Mouse (Mus musculus) bone marrow, adult 2 months (tissue): ENCODE measurements around the gene Pip4k2a.

Experiments used
- CTCF ChIP-seq: fragments of 200-500 bp; IDR thresholded peaks from 2 replicates; pipeline ENCODE4 v1.5.1; 2011; ENCODE audit warnings: low read length, control low read depth; ENCODE audit not compliant: control insufficient read depth, insufficient read depth
- POLR2A ChIP-seq: fragments of 200-500 bp; IDR thresholded peaks from 2 replicates; pipeline ENCODE4 v1.6.1; 2011; ENCODE audit warnings: low read depth, mild to moderate bottlenecking, control low read depth, low read length, borderline replicate concordance; ENCODE audit not compliant: control insufficient read depth

DNA sequence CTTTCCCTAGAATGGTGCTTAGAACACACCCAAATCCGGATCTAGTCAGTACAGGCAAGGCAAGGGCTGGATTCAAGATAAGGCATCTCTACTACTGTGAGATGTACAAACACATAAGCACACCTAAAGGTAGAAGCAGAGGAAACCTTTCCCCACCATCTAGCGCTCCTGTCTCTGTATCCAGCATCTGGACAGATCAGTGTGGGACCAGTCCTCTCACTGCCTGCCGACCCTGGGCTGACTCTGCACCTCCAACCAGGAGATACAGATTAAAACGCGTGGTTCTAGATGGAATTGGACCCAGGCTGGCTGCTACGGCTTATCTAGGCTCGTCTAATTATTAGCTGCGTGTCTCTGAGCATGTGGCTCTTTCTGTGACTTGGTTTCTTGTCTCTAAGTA is 142.7 kb downstream of the Pip4k2a start:
- TF ChIP-seq CTCF (no peak), POLR2A (no peak)
